Mouse (Mus musculus) limb, embryonic 11.5 days (tissue): Measurements from ENCODE around the gene Mllt1. TPM values are rescaled to one million over a fixed set of nuclear protein-coding genes. Genes with fewer than 3 reads are reported as not detected.
A peak's percentile ranks its signal among the peaks of the same experiment; 100 is the strongest.

Experiments
- ATAC-seq: fragments of 200-750 bp; cut with Nextera tagmentation; 2 replicates; pipeline ENCODE4 v1.8.0; 2017; ENCODE audit warnings: low read depth; ENCODE audit not compliant: insufficient number of reproducible peaks, low FRiP score, low TSS enrichment
- DNase-seq: peaks from one replicate; pipeline ENCODE4 v3.0.0-alpha.2; 2015; ENCODE audit warnings: low spot score
- H3K27ac ChIP-seq: fragments of 300-500 bp; sonication (generic); replicated peaks from 2 replicates; pipeline ENCODE4 v1.5.1; 2014; ENCODE audit warnings: low read depth, mild to moderate bottlenecking, low read length
- H3K27me3 ChIP-seq: fragments of 300-500 bp; sonication (generic); 2 replicates; pipeline ENCODE4 v1.6.1; 2014; ENCODE audit warnings: mild to moderate bottlenecking, low read length, mixed read lengths; ENCODE audit not compliant: control insufficient read depth, insufficient read depth
- H3K36me3 ChIP-seq: fragments of 300-500 bp; sonication (generic); 2 replicates; pipeline ENCODE4 v1.6.1; 2014; ENCODE audit warnings: mild to moderate bottlenecking, low read length, moderate library complexity, mixed read lengths; ENCODE audit not compliant: control insufficient read depth, insufficient read depth
- H3K4me1 ChIP-seq: fragments of 300-500 bp; sonication (generic); 2 replicates; pipeline ENCODE4 v1.6.1; 2014; ENCODE audit warnings: low read length, mixed read lengths; ENCODE audit not compliant: control insufficient read depth, insufficient read depth
- H3K4me2 ChIP-seq: fragments of 300-500 bp; sonication (generic); 2 replicates; pipeline ENCODE4 v1.6.1; 2014; ENCODE audit warnings: low read depth, mild to moderate bottlenecking, moderate library complexity; ENCODE audit not compliant: severe bottlenecking
- H3K4me3 ChIP-seq: fragments of 300-500 bp; sonication (generic); 2 replicates; pipeline ENCODE4 v1.5.1; 2014; ENCODE audit warnings: low read depth, low read length
- H3K9ac ChIP-seq: fragments of 300-500 bp; sonication (generic); 2 replicates; pipeline ENCODE4 v1.6.1; 2014; ENCODE audit warnings: mild to moderate bottlenecking, low read length
- H3K9me3 ChIP-seq: fragments of 300-500 bp; sonication (generic); 2 replicates; pipeline ENCODE4 v1.6.1; 2016; ENCODE audit warnings: low read length; ENCODE audit not compliant: control insufficient read depth
- WGBS: fragments of 180-500 bp; shearing (Covaris S2); extraction: QIAGEN DNeasy Blood & Tissue Kit; methylation state at CpG from one replicate; pipeline ENCODE4 v1.1.7; 2014; 5-methylcytosine and 5-hydroxymethylcytosine counted together
- polyA plus RNA-seq: library from polyadenylated mRNA; unstranded; fragments of >200 nt; fragmentation: Nextera tagmentation; extraction: Ambion mirVana; gene quantifications from 2 replicates; pipeline ENCODE4 v1.2.1, GENCODE M21; 2014

Mllt1 gene
- polyA plus RNA-seq, 1 experiment from 2014 or later, result 43.1 TPM

GRCm38 (mm10) chr17:56871767-56872166, 63.4 kb downstream of the Mllt1 start:
- Histone ChIP-seq H3K4me2 (no peak overlapping the region), H3K36me3 (no peaks in the 10 kb centered on the region), H3K9ac (no peak overlapping the region), H3K27ac (no peak overlapping the region), H3K4me1 (no peaks in the 10 kb centered on the region), H3K27me3 (no peaks in the 10 kb centered on the region), H3K9me3 (no peaks in the 10 kb centered on the region), H3K4me3 (no peak overlapping the region)
- DNase-seq (no peak), ATAC-seq (no peak)
- 82% methylated on average over 8 of the region's 8 CpGs for WGBS

- Histone ChIP-seq H3K36me3 (no peaks in the 10 kb centered on the region), H3K9me3 (no peaks in the 10 kb centered on the region), H3K9ac (no peak overlapping the region), H3K4me1 (no peaks in the 10 kb centered on the region), H3K27ac (no peak overlapping the region), H3K27me3 (no peaks in the 10 kb centered on the region), H3K4me3 (no peak overlapping the region), H3K4me2 (no peak overlapping the region)
- 64% methylated on average over 15 of the region's 15 CpGs for WGBS
- DNase-seq (no peak), ATAC-seq (no peak)
Observed at GRCm38 (mm10) chr17:56870287-56870953, 64.8 kb downstream of the Mllt1 start.

- no peak overlapping the region for H3K27ac ChIP-seq
- WGBS, result 87% methylated on average over 9 of the region's 9 CpGs
- DNase-seq, result no peak
- no peak overlapping the region for H3K4me3 ChIP-seq
- H3K27me3 ChIP-seq, result no peaks in the 10 kb centered on the region
- H3K4me2 ChIP-seq, result no peak overlapping the region
- H3K36me3 ChIP-seq, result no peaks in the 10 kb centered on the region
- H3K9ac ChIP-seq, result no peak overlapping the region
- H3K4me1 ChIP-seq, result no peaks in the 10 kb centered on the region
- no peaks in the 10 kb centered on the region for H3K9me3 ChIP-seq
- ATAC-seq, result no peak
Observed at GRCm38 (mm10) chr17:56869481-56869977, 65.7 kb downstream of the Mllt1 start.

GRCm38 (mm10) chr17:56866071-56866470, 69.1 kb downstream of the Mllt1 start:
- H3K27ac ChIP-seq, result no peak overlapping the region
- no peaks in the 10 kb centered on the region for H3K27me3 ChIP-seq
- no peak overlapping the region for H3K9ac ChIP-seq
- WGBS, result 83% methylated on average over 7 of the region's 7 CpGs
- DNase-seq (no peak), ATAC-seq (no peak)
- H3K4me1 ChIP-seq, result no peaks in the 10 kb centered on the region
- H3K4me2 ChIP-seq, result no peak overlapping the region
- H3K9me3 ChIP-seq, result no peaks in the 10 kb centered on the region
- H3K36me3 ChIP-seq, result no peaks in the 10 kb centered on the region
- H3K4me3 ChIP-seq, result no peak overlapping the region

GRCm38 (mm10) chr17:56861197-56861596, 74.0 kb downstream of the Mllt1 start:
- WGBS, result 50% methylated on average over 3 of the region's 3 CpGs

GRCm38 (mm10) chr17:56858922-56859321, 76.3 kb downstream of the Mllt1 start:
- no peaks in the 10 kb centered on the region for H3K36me3 ChIP-seq
- ATAC-seq (no peak), DNase-seq (no peak)
- H3K4me3 ChIP-seq, result no peak overlapping the region
- 70% methylated on average over 7 of the region's 7 CpGs for WGBS
- no peak overlapping the region for H3K9ac ChIP-seq
- no peaks in the 10 kb centered on the region for H3K9me3 ChIP-seq
- no peaks in the 10 kb centered on the region for H3K27me3 ChIP-seq
- no peak overlapping the region for H3K27ac ChIP-seq
- H3K4me2 ChIP-seq, result no peak overlapping the region
- no peaks in the 10 kb centered on the region for H3K4me1 ChIP-seq

More at GRCm38 (mm10) chr17:56861197-56861596, 74.0 kb downstream of the Mllt1 start:
- Histone ChIP-seq H3K27me3 (no peaks in the 10 kb centered on the region), H3K27ac (no peak overlapping the region), H3K9me3 (no peaks in the 10 kb centered on the region), H3K4me1 (no peaks in the 10 kb centered on the region), H3K4me3 (no peak overlapping the region), H3K36me3 (no peaks in the 10 kb centered on the region), H3K9ac (no peak overlapping the region), H3K4me2 (no peak overlapping the region)
- DNase-seq (no peak), ATAC-seq (0 out of 2 replicates have a peak, but pooled peaks have one; percentile 29)

GRCm38 (mm10) chr17:56858216-56858615, 77.0 kb downstream of the Mllt1 start:
- Histone ChIP-seq H3K36me3 (no peaks in the 10 kb centered on the region), H3K4me1 (no peaks in the 10 kb centered on the region), H3K27ac (no peak overlapping the region), H3K4me2 (no peak overlapping the region), H3K9ac (no peak overlapping the region), H3K4me3 (no peak overlapping the region), H3K9me3 (no peaks in the 10 kb centered on the region), H3K27me3 (no peaks in the 10 kb centered on the region)
- WGBS, result 61% methylated on average over 4 of the region's 4 CpGs
- DNase-seq, result peak; percentile 77
- no peak for ATAC-seq

GRCm38 (mm10) chr17:56855421-56855820, 79.8 kb downstream of the Mllt1 start:
- ATAC-seq (no peak), DNase-seq (no peak)
- Histone ChIP-seq H3K4me2 (no peak overlapping the region), H3K9me3 (no peaks in the 10 kb centered on the region), H3K4me3 (no peak overlapping the region), H3K4me1 (no peaks in the 10 kb centered on the region), H3K27me3 (no peaks in the 10 kb centered on the region), H3K27ac (no peak overlapping the region), H3K9ac (no peak overlapping the region), H3K36me3 (no peaks in the 10 kb centered on the region)
- 88% methylated on average over 3 of the region's 3 CpGs for WGBS

- Histone ChIP-seq H3K4me3 (no peak overlapping the region), H3K27me3 (no peaks in the 10 kb centered on the region), H3K4me1 (no peaks in the 10 kb centered on the region), H3K9me3 (no peaks in the 10 kb centered on the region), H3K9ac (no peak overlapping the region), H3K4me2 (no peak overlapping the region), H3K27ac (no peak overlapping the region), H3K36me3 (no peaks in the 10 kb centered on the region)
- DNase-seq (no peak), ATAC-seq (no peak)
- WGBS, result 69% methylated on average over 3 of the region's 3 CpGs
Observed at GRCm38 (mm10) chr17:56851167-56851566, 84.0 kb downstream of the Mllt1 start.
